Mouse (Mus musculus): Measurements from ENCODE around the gene Ywhae. TPM values are rescaled to one million over a fixed set of nuclear protein-coding genes. Genes with fewer than 3 reads are reported as not detected.

Ywhae gene
- polyA plus RNA-seq, 1 experiment from 2014 or later: 846 TPM

DNA sequence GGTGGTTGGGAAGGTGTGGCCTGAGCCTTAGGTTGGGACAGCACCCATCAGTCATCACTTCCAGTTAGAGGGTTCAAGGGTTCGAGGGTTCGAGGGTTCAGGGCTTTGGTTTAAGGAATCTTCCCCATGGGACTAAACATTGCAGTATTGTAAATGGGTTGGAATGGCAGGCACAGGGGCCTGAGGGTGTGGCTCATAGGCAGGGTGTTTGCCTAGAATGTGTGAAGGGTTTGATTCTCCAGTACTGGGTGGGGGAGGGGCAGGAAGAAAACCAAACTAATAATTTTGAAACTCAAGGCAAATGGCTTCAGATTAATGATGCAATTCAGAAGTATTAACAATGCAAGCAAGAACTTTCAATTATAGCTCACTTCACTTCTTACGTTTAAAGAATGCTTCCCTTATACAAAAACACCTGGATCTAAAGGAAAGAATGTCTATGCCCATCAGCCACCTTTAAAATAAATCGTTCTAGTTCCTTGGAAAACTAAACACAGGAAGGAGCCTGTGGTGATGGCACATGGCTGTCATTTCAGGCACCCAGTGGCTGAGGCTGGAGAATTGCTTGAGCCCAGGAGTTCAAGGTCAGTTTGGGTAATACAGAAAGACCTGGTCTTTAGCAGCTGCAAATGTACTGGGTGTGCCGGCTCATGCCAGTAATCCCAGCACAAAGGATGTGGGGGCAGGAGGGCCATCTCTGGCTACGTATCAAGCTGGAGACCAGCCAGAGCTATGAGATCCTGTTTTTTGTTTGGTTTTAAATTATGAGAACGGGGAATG is 69.3 kb downstream of the Ywhae start:
- no peak overlapping the region for H3K27ac ChIP-seq
- H3K27me3 ChIP-seq (replicated peaks): no peaks in the 10 kb centered on the region
- peaks cover 7% of the 10 kb centered on the region; the same call in 1 of the 2 replicates for H3K4me1 ChIP-seq (replicated peaks)
- 63% methylated on average over 7 of the region's 7 CpGs for WGBS
- H3K36me3 ChIP-seq: no peaks in the 10 kb centered on the region
- H3K4me3 ChIP-seq (replicated peaks): no peak overlapping the region
- no peak for ATAC-seq
- H3K9me3 ChIP-seq: no peaks in the 10 kb centered on the region
- no peak overlapping the region for H3K4me2 ChIP-seq (replicated peaks)
- no peak overlapping the region for H3K9ac ChIP-seq

DNA sequence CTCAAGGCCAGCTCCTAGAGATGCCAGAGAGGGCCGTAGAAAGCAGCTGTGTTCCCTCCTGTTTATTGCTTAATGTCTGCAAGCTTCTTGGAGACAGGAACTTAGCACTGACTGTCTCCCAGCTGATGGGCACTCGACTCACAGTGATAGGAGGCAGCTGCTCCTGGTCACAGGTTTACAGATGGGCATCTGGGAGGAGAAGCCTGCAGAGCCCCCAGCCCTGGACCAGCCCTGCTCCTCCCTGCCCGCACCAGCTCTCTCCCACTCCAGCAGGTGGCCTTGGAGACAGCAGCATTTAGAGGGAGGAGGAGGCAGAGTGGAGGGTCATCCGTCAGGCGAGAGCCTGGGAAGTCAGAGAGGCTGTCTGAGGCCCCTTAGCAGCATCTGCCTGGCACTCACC is 74.8 kb downstream of the Ywhae start:
- Histone ChIP-seq H3K27ac (no peak overlapping the region), H3K4me1 (replicated peaks) (peaks cover 19% of the 10 kb centered on the region), H3K4me3 (replicated peaks) (no peak overlapping the region), H3K4me2 (replicated peaks) (no peak overlapping the region), H3K36me3 (no peaks in the 10 kb centered on the region), H3K27me3 (replicated peaks) (no peaks in the 10 kb centered on the region), H3K9me3 (no peaks in the 10 kb centered on the region), H3K9ac (no peak overlapping the region)
- ATAC-seq: no peak
- WGBS: 23% methylated on average over 5 of the region's 5 CpGs

DNA sequence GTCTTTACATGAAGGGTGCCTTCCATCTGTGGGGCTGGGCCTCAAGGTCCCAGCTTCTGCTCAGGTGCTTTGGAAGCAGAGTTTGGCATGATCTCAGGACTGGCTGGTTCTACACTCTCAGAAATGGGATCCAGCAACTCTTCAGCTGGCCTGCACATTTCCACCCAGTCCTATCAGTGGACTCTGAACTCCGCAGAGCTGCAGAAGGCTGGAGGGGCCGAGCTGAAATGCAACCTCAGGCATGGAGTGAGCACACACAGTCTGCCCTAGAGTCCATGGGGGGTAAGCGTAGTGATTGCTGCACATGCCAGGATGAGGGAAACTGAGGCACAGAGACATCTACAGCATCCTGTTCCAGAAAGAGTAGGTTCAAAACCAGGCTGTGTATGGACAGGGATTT is 77.9 kb downstream of the Ywhae start:
- Histone ChIP-seq H3K9ac (no peak overlapping the region), H3K4me3 (replicated peaks) (no peak overlapping the region), H3K27me3 (replicated peaks) (no peaks in the 10 kb centered on the region), H3K27ac (peak overlapping the region; percentile 57; the same call in 1 of the 2 replicates), H3K9me3 (no peaks in the 10 kb centered on the region), H3K4me2 (replicated peaks) (no peak overlapping the region), H3K4me1 (replicated peaks) (peaks cover 26% of the 10 kb centered on the region), H3K36me3 (no peaks in the 10 kb centered on the region)
- 61% methylated on average over 3 of the region's 3 CpGs for WGBS
- peak; percentile 72 for ATAC-seq

DNA sequence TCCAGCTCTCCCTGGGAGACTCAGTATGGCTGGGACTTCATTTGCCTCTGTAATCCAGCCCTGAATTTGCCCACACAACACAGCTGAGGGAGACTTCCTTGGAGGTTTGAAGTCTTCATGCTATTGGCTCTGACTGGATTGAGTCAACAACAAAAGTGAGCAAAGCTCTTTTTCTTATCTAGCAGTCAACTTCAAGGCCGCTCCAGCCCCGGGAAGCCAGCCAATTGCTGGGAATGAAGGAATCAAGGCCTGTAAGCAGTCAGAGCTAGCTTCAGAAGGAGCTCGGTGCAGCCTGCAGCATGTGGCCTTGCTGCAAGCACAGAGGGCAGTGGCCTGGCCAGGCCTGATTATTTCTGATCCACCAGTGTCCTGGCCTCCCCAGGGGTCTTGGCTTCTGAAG is 79.2 kb downstream of the Ywhae start:
- WGBS: 2% methylated on average over 3 of the region's 3 CpGs

DNA sequence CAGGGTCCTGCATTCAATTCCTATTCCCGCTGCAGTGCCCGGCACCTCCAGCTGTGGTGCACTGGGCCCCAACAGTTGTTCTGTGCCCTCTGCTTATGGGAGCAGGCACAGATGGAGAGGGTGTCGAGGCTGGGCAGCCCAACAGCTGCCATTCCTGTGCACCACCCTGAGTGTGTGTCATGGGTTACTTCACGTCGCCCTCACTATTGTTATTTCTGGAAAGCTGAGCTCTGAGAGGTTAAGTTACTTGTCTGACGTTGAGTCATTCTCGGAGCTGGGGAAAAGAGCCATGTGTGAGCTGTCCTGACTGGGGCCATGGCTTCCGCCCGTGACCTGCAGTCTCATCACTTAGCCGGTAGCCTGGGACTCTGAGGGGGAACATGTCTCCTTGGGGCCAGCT is 80.4 kb downstream of the Ywhae start:
- Histone ChIP-seq H3K27ac (peak overlapping the region; percentile 92), H3K9me3 (no peaks in the 10 kb centered on the region), H3K36me3 (no peaks in the 10 kb centered on the region), H3K9ac (no peak overlapping the region), H3K4me3 (replicated peaks) (no peak overlapping the region), H3K4me2 (replicated peaks) (no peak overlapping the region), H3K4me1 (replicated peaks) (peaks cover 15% of the 10 kb centered on the region), H3K27me3 (replicated peaks) (no peaks in the 10 kb centered on the region)
- 59% methylated on average over 10 of the region's 10 CpGs for WGBS
- no peak for ATAC-seq

More for the DNA sequence above, 79.2 kb downstream of the Ywhae start:
- no peaks in the 10 kb centered on the region for H3K9me3 ChIP-seq
- no peaks in the 10 kb centered on the region for H3K36me3 ChIP-seq
- no peaks in the 10 kb centered on the region for H3K27me3 ChIP-seq (replicated peaks)
- peak; percentile 90 for ATAC-seq
- H3K4me3 ChIP-seq (replicated peaks): no peak overlapping the region
- no peak overlapping the region for H3K9ac ChIP-seq
- peak overlapping the region; percentile 92 for H3K27ac ChIP-seq
- peaks cover 24% of the 10 kb centered on the region for H3K4me1 ChIP-seq (replicated peaks)
- H3K4me2 ChIP-seq (replicated peaks): no peak overlapping the region

Other genes starting within 250 kb of the Ywhae start
- gene Prpf8, start 246.1 kb upstream of the Ywhae start, polyA plus RNA-seq (2015; fragmentation: Nextera tagmentation; extraction: Ambion mirVana): 47.5 and 48.2 TPM in 2 replicates
- gene Rilp, start 222.8 kb upstream of the Ywhae start, polyA plus RNA-seq (2015; fragmentation: Nextera tagmentation; extraction: Ambion mirVana): 1.6 and 2.3 TPM in 2 replicates
- gene Scarf1, start 219.3 kb upstream of the Ywhae start, polyA plus RNA-seq (2015; fragmentation: Nextera tagmentation; extraction: Ambion mirVana): 5.7 TPM in 2 replicates
- 11.7 and 12.9 TPM in 2 replicates for gene Slc43a2, start 201.2 kb upstream of the Ywhae start, polyA plus RNA-seq (2015; fragmentation: Nextera tagmentation; extraction: Ambion mirVana)
- 92.3 and 102 TPM in 2 replicates for gene Pitpna, start 144.8 kb upstream of the Ywhae start, polyA plus RNA-seq (2015; fragmentation: Nextera tagmentation; extraction: Ambion mirVana)
- gene Inpp5k, start 101.9 kb upstream of the Ywhae start, polyA plus RNA-seq (2015; fragmentation: Nextera tagmentation; extraction: Ambion mirVana): 17.6 and 19.4 TPM in 2 replicates
- gene Myo1c, start 82.4 kb upstream of the Ywhae start, polyA plus RNA-seq (2015; fragmentation: Nextera tagmentation; extraction: Ambion mirVana): 48.6 and 50.0 TPM in 2 replicates
- 105 and 109 TPM in 2 replicates for gene Crk, start 53.6 kb upstream of the Ywhae start, polyA plus RNA-seq (2015; fragmentation: Nextera tagmentation; extraction: Ambion mirVana)
- gene Doc2b, start 63.2 kb downstream of the Ywhae start, polyA plus RNA-seq (2015; fragmentation: Nextera tagmentation; extraction: Ambion mirVana): 1.1 and 1.4 TPM in 2 replicates
- gene Rph3al, start 205.6 kb downstream of the Ywhae start, polyA plus RNA-seq (2015; fragmentation: Nextera tagmentation; extraction: Ambion mirVana): 18.2 and 19.7 TPM in 2 replicates

Measured in intestine, embryonic 15.5 days (tissue).